Mouse (Mus musculus) CD4-positive, CD25-positive, alpha-beta regulatory T cell (primary cell): ENCODE measurements around the gene D430041D05Rik. TPM values are rescaled to one million over a fixed set of nuclear protein-coding genes. Genes with fewer than 3 reads are reported as not detected.

Source experiments
- polyA plus RNA-seq: library from polyadenylated mRNA; unstranded; fragments of 100-300 nt; shearing (Covaris generic); gene quantifications from one replicate; pipeline ENCODE4 v1.2.1, GENCODE M21; 2017

Gene D430041D05Rik
- polyA plus RNA-seq, result not detected

GRCm38 (mm10) chr2:104410963-104411545 lies at the start of gene D430041D05Rik:
Gene D430041D05Rik (minus strand): TSS chr2:104411013.

GRCm38 (mm10) chr2:104122505-104123378 lies 288.1 kb downstream of the D430041D05Rik start, which contains the start of gene A930018P22Rik:
Gene A930018P22Rik (plus strand): TSS chr2:104122769.

GRCm38 (mm10) chr2:104095741-104096213 lies 315.0 kb downstream of the D430041D05Rik start, which contains the start of gene Cd59a:
Gene Cd59a (plus strand): TSS chr2:104095801.

Other genes starting within 250 kb of the D430041D05Rik start
- gene Hipk3, start 83.4 kb upstream of the D430041D05Rik start, polyA plus RNA-seq, result 48.4 TPM
- gene Cstf3, start 179.5 kb upstream of the D430041D05Rik start, polyA plus RNA-seq, result 71.3 TPM